Mouse (Mus musculus): ENCODE measurements around the gene Lancl1. TPM values are rescaled to one million over a fixed set of nuclear protein-coding genes. Genes with fewer than 3 reads are reported as not detected.

The Lancl1 gene
- polyA plus RNA-seq, 1 experiment = 58.6 TPM

DNA sequence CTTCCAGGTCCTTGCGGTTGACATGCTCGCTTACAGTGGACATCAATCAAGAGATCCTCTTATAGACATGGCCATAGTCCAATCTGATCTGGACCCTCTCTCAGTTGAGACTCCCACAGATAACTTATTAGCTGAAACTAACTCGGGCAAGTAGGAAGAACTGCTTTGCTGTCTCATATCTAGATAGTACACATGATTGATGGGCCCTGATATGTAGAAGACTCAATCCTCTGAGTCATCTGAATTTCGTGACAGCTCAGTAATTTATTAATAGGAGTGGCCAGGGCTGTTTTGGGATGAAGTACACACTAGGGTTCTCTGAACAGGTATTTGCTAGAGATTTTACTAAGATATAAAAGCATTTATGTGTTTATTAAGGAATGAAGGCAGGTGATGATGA lies 10.0 kb upstream of the Lancl1 start:
- Histone ChIP-seq H3K27me3 (ENCODE audit: control insufficient read depth, insufficient read depth, insufficient read length) (no peaks in the 10 kb centered on the region), H3K4me2 (ENCODE audit: low read depth) (no peak overlapping the region), H3K36me3 (ENCODE audit: control insufficient read depth, insufficient read depth) (no peaks in the 10 kb centered on the region), H3K4me3 (no peak overlapping the region), H3ac (ENCODE audit: control insufficient read depth, insufficient read length) (no peak overlapping the region), H3K79me2 (ENCODE audit: control insufficient read depth, insufficient read depth) (no peaks in the 10 kb centered on the region)
- TF ChIP-seq CEBPB (IDR thresholded peaks at IDR 0.05; ENCODE audit: insufficient read depth, poor library complexity, severe bottlenecking) = no peak
- TF ChIP-seq MYOG (IDR thresholded peaks at IDR 0.05; ENCODE audit: control insufficient read depth in 1 of 3, insufficient read depth in 1 of 3, insufficient read length in 2 of 3, low read depth in 2 of 3) = no peak
- no peak for TF ChIP-seq SRF (IDR thresholded peaks at IDR 0.05; ENCODE audit: control insufficient read depth, insufficient read length, low read depth)
- no peak for TF ChIP-seq E2F4 (IDR thresholded peaks at IDR 0.05; ENCODE audit: insufficient read depth)
- TF ChIP-seq POLR2A (IDR thresholded peaks at IDR 0.05; ENCODE audit: insufficient read length, low read depth) = no peak
- no peak for TF ChIP-seq USF1 (IDR thresholded peaks at IDR 0.05; ENCODE audit: low read depth)
- no peak for TF ChIP-seq MYOD1 (IDR thresholded peaks at IDR 0.05; ENCODE audit: control insufficient read depth in 1 of 3, insufficient read length in 2 of 3, low read depth in 2 of 3)
- no peak for TF ChIP-seq TCF3 (IDR thresholded peaks at IDR 0.05; ENCODE audit: insufficient read length, low read depth)
- no peak for TF ChIP-seq TCF12 (IDR thresholded peaks at IDR 0.05; ENCODE audit: insufficient read depth, poor library complexity, severe bottlenecking)
- no peak for TF ChIP-seq REST (IDR thresholded peaks at IDR 0.05; ENCODE audit: insufficient read depth, insufficient read length)
- TF ChIP-seq MAX (IDR thresholded peaks at IDR 0.05; ENCODE audit: low read depth) = no peak
- TF ChIP-seq POLR2AphosphoS2 (IDR thresholded peaks at IDR 0.05; ENCODE audit: insufficient read length, low read depth) = no peak

DNA sequence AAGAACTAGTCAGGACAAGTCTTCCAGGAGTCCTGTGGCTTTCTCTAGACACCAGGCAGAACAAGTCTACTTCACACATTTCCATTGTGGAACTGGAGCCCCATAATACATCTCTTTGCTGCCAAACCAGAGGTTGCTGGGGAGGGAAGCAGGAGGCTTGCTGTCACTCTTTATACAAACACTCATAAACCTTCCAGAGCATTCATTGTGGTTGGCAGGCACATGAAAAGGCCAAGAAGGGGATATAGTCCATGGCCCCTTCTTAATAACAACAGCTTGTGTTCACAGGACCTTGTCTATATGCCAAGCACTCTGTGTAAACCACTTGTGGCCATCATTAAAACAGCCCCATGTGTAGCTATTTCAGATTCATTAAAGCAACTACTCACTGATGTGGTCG lies 6.4 kb upstream of the Lancl1 start:
- no peaks in the 10 kb centered on the region for H3K36me3 ChIP-seq (ENCODE audit: control insufficient read depth, insufficient read depth)
- H3K4me3 ChIP-seq = no peak overlapping the region
- TF ChIP-seq E2F4 (IDR thresholded peaks at IDR 0.05; ENCODE audit: insufficient read depth) (no peak), MYOG (IDR thresholded peaks at IDR 0.05; ENCODE audit: control insufficient read depth in 1 of 3, insufficient read depth in 1 of 3, insufficient read length in 2 of 3, low read depth in 2 of 3) (no peak), REST (IDR thresholded peaks at IDR 0.05; ENCODE audit: insufficient read depth, insufficient read length) (no peak), SRF (IDR thresholded peaks at IDR 0.05; ENCODE audit: control insufficient read depth, insufficient read length, low read depth) (no peak), POLR2AphosphoS2 (IDR thresholded peaks at IDR 0.05; ENCODE audit: insufficient read length, low read depth) (no peak), POLR2A (IDR thresholded peaks at IDR 0.05; ENCODE audit: insufficient read length, low read depth) (no peak), MYOD1 (IDR thresholded peaks at IDR 0.05; ENCODE audit: control insufficient read depth in 1 of 3, insufficient read length in 2 of 3, low read depth in 2 of 3) (no peak), USF1 (IDR thresholded peaks at IDR 0.05; ENCODE audit: low read depth) (no peak), MAX (IDR thresholded peaks at IDR 0.05; ENCODE audit: low read depth) (no peak), TCF3 (IDR thresholded peaks at IDR 0.05; ENCODE audit: insufficient read length, low read depth) (no peak), TCF12 (IDR thresholded peaks at IDR 0.05; ENCODE audit: insufficient read depth, poor library complexity, severe bottlenecking) (no peak), CEBPB (IDR thresholded peaks at IDR 0.05; ENCODE audit: insufficient read depth, poor library complexity, severe bottlenecking) (no peak)
- H3K27me3 ChIP-seq (ENCODE audit: control insufficient read depth, insufficient read depth, insufficient read length) = no peaks in the 10 kb centered on the region
- no peak overlapping the region for H3K4me2 ChIP-seq (ENCODE audit: low read depth)
- no peaks in the 10 kb centered on the region for H3K79me2 ChIP-seq (ENCODE audit: control insufficient read depth, insufficient read depth)
- no peak overlapping the region for H3ac ChIP-seq (ENCODE audit: control insufficient read depth, insufficient read length)

DNA sequence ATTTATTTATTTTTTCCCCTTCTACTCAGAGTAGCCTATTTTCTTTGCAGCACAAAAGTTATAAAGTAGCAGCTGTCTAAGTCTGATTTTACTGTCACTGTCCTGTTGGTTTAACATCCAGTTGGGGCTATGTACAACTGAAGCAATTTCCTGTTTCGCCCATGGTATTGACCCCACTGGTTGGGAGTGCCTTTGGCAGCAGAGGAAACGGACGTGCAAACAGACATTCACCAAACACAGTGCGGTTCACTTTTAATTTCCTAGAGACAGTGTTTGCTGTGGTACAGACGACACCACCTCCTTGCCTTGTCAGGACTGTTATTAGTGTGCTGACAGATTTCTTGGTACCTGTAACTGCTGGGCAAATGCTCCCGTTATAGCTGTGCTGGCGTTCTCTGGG lies 3.9 kb upstream of the Lancl1 start:
- Histone ChIP-seq H3K79me2 (ENCODE audit: control insufficient read depth, insufficient read depth) (no peaks in the 10 kb centered on the region), H3K27me3 (ENCODE audit: control insufficient read depth, insufficient read depth, insufficient read length) (no peaks in the 10 kb centered on the region), H3K4me2 (ENCODE audit: low read depth) (no peak overlapping the region), H3ac (ENCODE audit: control insufficient read depth, insufficient read length) (no peak overlapping the region), H3K36me3 (ENCODE audit: control insufficient read depth, insufficient read depth) (no peaks in the 10 kb centered on the region), H3K4me3 (no peak overlapping the region)
- TF ChIP-seq MAX (IDR thresholded peaks at IDR 0.05; ENCODE audit: low read depth) = no peak
- no peak for TF ChIP-seq TCF3 (IDR thresholded peaks at IDR 0.05; ENCODE audit: insufficient read length, low read depth)
- TF ChIP-seq MYOG (IDR thresholded peaks at IDR 0.05; ENCODE audit: control insufficient read depth in 1 of 3, insufficient read depth in 1 of 3, insufficient read length in 2 of 3, low read depth in 2 of 3) = no peak
- TF ChIP-seq POLR2A (IDR thresholded peaks at IDR 0.05; ENCODE audit: insufficient read length, low read depth) = no peak
- no peak for TF ChIP-seq MYOD1 (IDR thresholded peaks at IDR 0.05; ENCODE audit: control insufficient read depth in 1 of 3, insufficient read length in 2 of 3, low read depth in 2 of 3)
- TF ChIP-seq POLR2AphosphoS2 (IDR thresholded peaks at IDR 0.05; ENCODE audit: insufficient read length, low read depth) = no peak
- no peak for TF ChIP-seq SRF (IDR thresholded peaks at IDR 0.05; ENCODE audit: control insufficient read depth, insufficient read length, low read depth)
- no peak for TF ChIP-seq E2F4 (IDR thresholded peaks at IDR 0.05; ENCODE audit: insufficient read depth)
- TF ChIP-seq REST (IDR thresholded peaks at IDR 0.05; ENCODE audit: insufficient read depth, insufficient read length) = no peak
- no peak for TF ChIP-seq TCF12 (IDR thresholded peaks at IDR 0.05; ENCODE audit: insufficient read depth, poor library complexity, severe bottlenecking)
- TF ChIP-seq CEBPB (IDR thresholded peaks at IDR 0.05; ENCODE audit: insufficient read depth, poor library complexity, severe bottlenecking) = no peak
- no peak for TF ChIP-seq USF1 (IDR thresholded peaks at IDR 0.05; ENCODE audit: low read depth)

DNA sequence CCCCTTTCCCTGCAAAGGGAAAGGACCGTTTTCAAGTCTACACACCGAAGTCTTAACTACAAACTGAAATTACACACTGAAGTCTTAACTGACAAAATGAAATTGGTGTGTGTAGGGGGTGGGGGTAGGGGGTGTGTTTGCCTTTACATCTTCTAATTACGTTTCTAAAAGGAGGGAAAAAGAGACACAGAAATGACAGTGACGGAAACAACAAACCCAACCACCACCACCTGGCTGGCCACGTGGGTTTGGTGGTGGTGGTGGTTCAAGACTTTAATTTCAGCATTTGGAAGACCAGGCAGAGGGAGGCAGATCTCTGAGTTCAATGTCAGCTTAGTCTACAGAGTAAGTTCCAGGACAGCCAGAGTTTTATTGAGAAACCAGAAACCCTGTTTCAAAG lies 411 bp upstream of the Lancl1 start:
- H3ac ChIP-seq (ENCODE audit: control insufficient read depth, insufficient read length) = peak overlapping the region; percentile 45
- H3K27me3 ChIP-seq (ENCODE audit: control insufficient read depth, insufficient read depth, insufficient read length) = no peaks in the 10 kb centered on the region
- peak overlapping the region; percentile 72 for H3K4me3 ChIP-seq
- peak overlapping the region; percentile 73 for H3K4me2 ChIP-seq (ENCODE audit: low read depth)
- TF ChIP-seq MYOD1 (IDR thresholded peaks at IDR 0.05; ENCODE audit: control insufficient read depth in 1 of 3, insufficient read length in 2 of 3, low read depth in 2 of 3) (no peak), MAX (IDR thresholded peaks at IDR 0.05; ENCODE audit: low read depth) (no peak), POLR2AphosphoS2 (IDR thresholded peaks at IDR 0.05; ENCODE audit: insufficient read length, low read depth) (no peak), MYOG (IDR thresholded peaks at IDR 0.05; ENCODE audit: control insufficient read depth in 1 of 3, insufficient read depth in 1 of 3, insufficient read length in 2 of 3, low read depth in 2 of 3) (no peak)
- no peaks in the 10 kb centered on the region for H3K79me2 ChIP-seq (ENCODE audit: control insufficient read depth, insufficient read depth)
- H3K36me3 ChIP-seq (ENCODE audit: control insufficient read depth, insufficient read depth) = no peaks in the 10 kb centered on the region

GRCm38 (mm10) chr1:67037198-67037597 lies 1.5 kb downstream of the Lancl1 start:
- TF ChIP-seq TCF12 (IDR thresholded peaks at IDR 0.05; ENCODE audit: insufficient read depth, poor library complexity, severe bottlenecking) = no peak
- TF ChIP-seq MAX (IDR thresholded peaks at IDR 0.05; ENCODE audit: low read depth) = no peak
- no peak for TF ChIP-seq POLR2AphosphoS2 (IDR thresholded peaks at IDR 0.05; ENCODE audit: insufficient read length, low read depth)
- TF ChIP-seq MYOD1 (IDR thresholded peaks at IDR 0.05; ENCODE audit: control insufficient read depth in 1 of 3, insufficient read length in 2 of 3, low read depth in 2 of 3) = no peak
- TF ChIP-seq CEBPB (IDR thresholded peaks at IDR 0.05; ENCODE audit: insufficient read depth, poor library complexity, severe bottlenecking) = no peak
- no peak for TF ChIP-seq USF1 (IDR thresholded peaks at IDR 0.05; ENCODE audit: low read depth)
- no peak for TF ChIP-seq REST (IDR thresholded peaks at IDR 0.05; ENCODE audit: insufficient read depth, insufficient read length)
- TF ChIP-seq E2F4 (IDR thresholded peaks at IDR 0.05; ENCODE audit: insufficient read depth) = no peak
- TF ChIP-seq TCF3 (IDR thresholded peaks at IDR 0.05; ENCODE audit: insufficient read length, low read depth) = no peak
- TF ChIP-seq MYOG (IDR thresholded peaks at IDR 0.05; ENCODE audit: control insufficient read depth in 1 of 3, insufficient read depth in 1 of 3, insufficient read length in 2 of 3, low read depth in 2 of 3) = no peak
- no peak for TF ChIP-seq SRF (IDR thresholded peaks at IDR 0.05; ENCODE audit: control insufficient read depth, insufficient read length, low read depth)
- TF ChIP-seq POLR2A (IDR thresholded peaks at IDR 0.05; ENCODE audit: insufficient read length, low read depth) = no peak
- peaks cover 7% of the 10 kb centered on the region for H3K36me3 ChIP-seq (ENCODE audit: control insufficient read depth, insufficient read depth)
- no peak overlapping the region for H3K4me2 ChIP-seq (ENCODE audit: low read depth)
- H3K27me3 ChIP-seq (ENCODE audit: control insufficient read depth, insufficient read depth, insufficient read length) = no peaks in the 10 kb centered on the region
- no peak overlapping the region for H3ac ChIP-seq (ENCODE audit: control insufficient read depth, insufficient read length)
- H3K79me2 ChIP-seq (ENCODE audit: control insufficient read depth, insufficient read depth) = no peaks in the 10 kb centered on the region
- H3K4me3 ChIP-seq = peak overlapping the region; percentile 72
